Mouse (Mus musculus): Measurements from ENCODE around the gene Pmpcb. TPM values are rescaled to one million over a fixed set of nuclear protein-coding genes. Genes with fewer than 3 reads are reported as not detected.

Gene Pmpcb
- polyA plus RNA-seq, 1 experiment from 2014 or later, result 168 TPM

- ATAC-seq (replicated peaks; ENCODE audit: extremely low read depth, insufficient read depth, low FRiP score), result no peak
- Histone ChIP-seq H3K4me3 (ENCODE audit: low read length) (no peak overlapping the region), H3K9me3 (replicated peaks; ENCODE audit: control insufficient read depth, low read length) (no peaks in the 10 kb centered on the region), H3K9ac (ENCODE audit: low read length) (no peak overlapping the region), H3K36me3 (ENCODE audit: control insufficient read depth, insufficient read depth) (peaks cover 44% of the 10 kb centered on the region), H3K27me3 (ENCODE audit: control insufficient read depth, insufficient read depth, low read length) (no peaks in the 10 kb centered on the region), H3K4me2 (ENCODE audit: low read depth, low read length) (no peak overlapping the region), H3K27ac (ENCODE audit: low read length) (no peak overlapping the region), H3K4me1 (ENCODE audit: control insufficient read depth, insufficient read depth, low read length) (no peaks in the 10 kb centered on the region)
- 93% methylated on average over 12 of the region's 12 CpGs for WGBS
Observed at GRCm38 (mm10) chr5:21803691-21804188, 66.8 kb downstream of the Pmpcb start.

- Histone ChIP-seq H3K27ac (ENCODE audit: low read length) (no peak overlapping the region), H3K4me2 (ENCODE audit: low read depth, low read length) (no peak overlapping the region), H3K9me3 (replicated peaks; ENCODE audit: control insufficient read depth, low read length) (no peaks in the 10 kb centered on the region), H3K9ac (ENCODE audit: low read length) (no peak overlapping the region), H3K36me3 (ENCODE audit: control insufficient read depth, insufficient read depth) (peaks cover 36% of the 10 kb centered on the region), H3K27me3 (ENCODE audit: control insufficient read depth, insufficient read depth, low read length) (no peaks in the 10 kb centered on the region), H3K4me1 (ENCODE audit: control insufficient read depth, insufficient read depth, low read length) (no peaks in the 10 kb centered on the region), H3K4me3 (ENCODE audit: low read length) (no peak overlapping the region)
- no peak for ATAC-seq (replicated peaks; ENCODE audit: extremely low read depth, insufficient read depth, low FRiP score)
- 52% methylated on average over 4 of the region's 4 CpGs for WGBS
Observed at GRCm38 (mm10) chr5:21804837-21805236, 67.9 kb downstream of the Pmpcb start.

Other genes starting within 250 kb of the Pmpcb start
- gene Lrrc17, start 193.6 kb upstream of the Pmpcb start, polyA plus RNA-seq (2015; fragmentation: Nextera tagmentation; extraction: Ambion mirVana), result 24.0 and 26.9 TPM in 2 replicates
- 0.27 and 0.30 TPM in 2 replicates for gene Fbxl13, start 91.5 kb upstream of the Pmpcb start, polyA plus RNA-seq (2015; fragmentation: Nextera tagmentation; extraction: Ambion mirVana)
- gene Armc10, start 91.3 kb upstream of the Pmpcb start, polyA plus RNA-seq (2015; fragmentation: Nextera tagmentation; extraction: Ambion mirVana), result 19.2 and 20.0 TPM in 2 replicates
- gene Napepld, start 35.7 kb upstream of the Pmpcb start, polyA plus RNA-seq (2015; fragmentation: Nextera tagmentation; extraction: Ambion mirVana), result 5.6 and 6.3 TPM in 2 replicates
- 41.5 and 47.5 TPM in 2 replicates for gene Dnajc2, start 48.1 kb downstream of the Pmpcb start, polyA plus RNA-seq (2015; fragmentation: Nextera tagmentation; extraction: Ambion mirVana)
- gene Psmc2, start 48.1 kb downstream of the Pmpcb start, polyA plus RNA-seq (2015; fragmentation: Nextera tagmentation; extraction: Ambion mirVana), result 138 and 139 TPM in 2 replicates
- not detected in 2 replicates for gene Slc26a5, start 128.5 kb downstream of the Pmpcb start, polyA plus RNA-seq (2015; fragmentation: Nextera tagmentation; extraction: Ambion mirVana)

Measured in heart, embryonic 16.5 days (tissue).